Mouse (Mus musculus): ENCODE measurements around the gene Ugt1a7c. TPM values are rescaled to one million over a fixed set of nuclear protein-coding genes. Genes with fewer than 3 reads are reported as not detected.

The Ugt1a7c gene
- polyA plus RNA-seq, 1 experiment from 2014 or later, result 4.2 TPM

- WGBS, result 61% methylated on average over 4 of the region's 4 CpGs
- Histone ChIP-seq H3K4me3 (no peak overlapping the region), H3K4me2 (no peak overlapping the region), H3K27ac (no peak overlapping the region), H3K9me3 (peaks cover 70% of the 10 kb centered on the region), H3K4me1 (no peaks in the 10 kb centered on the region), H3K27me3 (no peaks in the 10 kb centered on the region), H3K9ac (no peak overlapping the region), H3K36me3 (no peaks in the 10 kb centered on the region)
- no peak for ATAC-seq (ENCODE audit: insufficient number of reproducible peaks, low FRiP score, low TSS enrichment, low read depth)
Observed at GRCm38 (mm10) chr1:88235894-88236415, 141.1 kb downstream of the Ugt1a7c start.

DNA sequence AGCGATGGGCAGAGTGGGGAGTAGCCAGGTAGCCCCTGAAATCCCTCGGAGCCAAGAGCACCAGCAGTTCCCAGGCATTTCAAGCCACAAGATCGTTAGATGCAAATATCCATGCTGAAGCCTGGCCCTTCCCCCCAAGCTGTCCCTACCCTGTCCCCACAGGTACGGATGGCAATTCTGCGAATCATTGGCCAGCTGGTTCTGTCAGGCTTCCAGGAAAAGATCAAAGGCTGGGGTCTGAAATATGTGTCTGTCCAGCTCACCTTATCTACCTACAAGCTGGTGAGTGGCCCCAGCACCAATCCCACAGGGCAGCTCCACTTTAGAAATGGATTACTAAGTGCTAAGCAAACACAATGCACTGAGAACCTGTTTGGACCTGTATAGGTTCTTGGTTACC, 142.4 kb downstream of the Ugt1a7c start:
- no peaks in the 10 kb centered on the region for H3K27me3 ChIP-seq
- H3K9me3 ChIP-seq, result peaks cover 60% of the 10 kb centered on the region
- 74% methylated on average over 5 of the region's 5 CpGs for WGBS
- no peaks in the 10 kb centered on the region for H3K36me3 ChIP-seq
- H3K4me3 ChIP-seq, result no peak overlapping the region
- no peak overlapping the region for H3K9ac ChIP-seq
- no peaks in the 10 kb centered on the region for H3K4me1 ChIP-seq
- H3K27ac ChIP-seq, result no peak overlapping the region
- no peak for ATAC-seq (ENCODE audit: insufficient number of reproducible peaks, low FRiP score, low TSS enrichment, low read depth)
- H3K4me2 ChIP-seq, result no peak overlapping the region

- ATAC-seq (ENCODE audit: insufficient number of reproducible peaks, low FRiP score, low TSS enrichment, low read depth), result no peak
- Histone ChIP-seq H3K9ac (no peak overlapping the region), H3K27ac (no peak overlapping the region), H3K9me3 (peaks cover 59% of the 10 kb centered on the region), H3K4me2 (no peak overlapping the region), H3K27me3 (no peaks in the 10 kb centered on the region), H3K4me3 (no peak overlapping the region), H3K36me3 (no peaks in the 10 kb centered on the region), H3K4me1 (no peaks in the 10 kb centered on the region)
- WGBS, result 77% methylated on average over 6 of the region's 6 CpGs
Observed at GRCm38 (mm10) chr1:88238771-88239170, 143.9 kb downstream of the Ugt1a7c start.

DNA sequence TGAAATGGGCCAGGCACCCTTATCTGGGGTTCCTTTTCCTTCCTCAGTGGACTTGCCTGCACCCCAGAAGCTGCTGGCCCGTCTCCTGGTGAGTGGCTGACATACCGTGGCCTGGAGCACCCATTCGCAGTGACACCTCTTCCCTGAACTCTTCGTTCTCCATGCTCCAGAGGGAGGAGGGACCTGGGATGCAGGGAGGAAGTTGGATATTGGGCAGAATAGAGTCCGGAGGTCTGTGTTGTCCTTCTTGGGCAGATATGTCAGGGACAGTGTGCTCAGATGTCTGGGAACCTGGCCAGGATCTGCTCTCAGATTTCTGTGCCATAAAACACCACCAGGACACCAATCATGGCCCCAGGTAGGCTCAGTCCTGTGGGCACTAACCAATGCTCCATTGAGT, 145.2 kb downstream of the Ugt1a7c start:
- Histone ChIP-seq H3K36me3 (no peaks in the 10 kb centered on the region), H3K27me3 (no peaks in the 10 kb centered on the region), H3K4me1 (no peaks in the 10 kb centered on the region), H3K9ac (no peak overlapping the region), H3K27ac (no peak overlapping the region), H3K4me3 (no peak overlapping the region), H3K9me3 (peaks cover 58% of the 10 kb centered on the region), H3K4me2 (no peak overlapping the region)
- 73% methylated on average over 5 of the region's 5 CpGs for WGBS
- ATAC-seq (ENCODE audit: insufficient number of reproducible peaks, low FRiP score, low TSS enrichment, low read depth), result no peak

DNA sequence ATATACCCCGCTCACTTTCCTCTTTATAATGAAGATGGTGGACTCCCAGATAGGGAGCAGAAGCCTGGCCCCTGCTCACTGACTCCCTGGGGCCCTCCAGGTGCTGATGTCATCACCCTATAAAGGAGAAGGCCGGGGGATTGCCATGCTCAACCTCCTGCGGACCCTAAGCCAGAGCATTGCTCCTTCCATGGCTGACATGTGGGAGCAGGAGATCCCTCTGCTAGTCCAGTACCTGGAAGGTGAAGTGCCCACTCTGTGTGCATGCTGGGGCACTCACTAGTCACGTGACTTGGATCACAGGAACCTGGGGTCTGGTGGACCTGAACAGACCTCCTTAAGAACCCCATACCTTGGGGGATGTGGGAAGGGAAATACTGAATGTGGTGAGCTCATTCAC, 145.7 kb downstream of the Ugt1a7c start:
- no peaks in the 10 kb centered on the region for H3K27me3 ChIP-seq
- H3K4me3 ChIP-seq, result no peak overlapping the region
- H3K4me1 ChIP-seq, result no peaks in the 10 kb centered on the region
- peaks cover 57% of the 10 kb centered on the region for H3K9me3 ChIP-seq
- no peak for ATAC-seq (ENCODE audit: insufficient number of reproducible peaks, low FRiP score, low TSS enrichment, low read depth)
- H3K36me3 ChIP-seq, result no peaks in the 10 kb centered on the region
- 71% methylated on average over 4 of the region's 4 CpGs for WGBS
- H3K27ac ChIP-seq, result no peak overlapping the region
- no peak overlapping the region for H3K4me2 ChIP-seq
- H3K9ac ChIP-seq, result no peak overlapping the region

DNA sequence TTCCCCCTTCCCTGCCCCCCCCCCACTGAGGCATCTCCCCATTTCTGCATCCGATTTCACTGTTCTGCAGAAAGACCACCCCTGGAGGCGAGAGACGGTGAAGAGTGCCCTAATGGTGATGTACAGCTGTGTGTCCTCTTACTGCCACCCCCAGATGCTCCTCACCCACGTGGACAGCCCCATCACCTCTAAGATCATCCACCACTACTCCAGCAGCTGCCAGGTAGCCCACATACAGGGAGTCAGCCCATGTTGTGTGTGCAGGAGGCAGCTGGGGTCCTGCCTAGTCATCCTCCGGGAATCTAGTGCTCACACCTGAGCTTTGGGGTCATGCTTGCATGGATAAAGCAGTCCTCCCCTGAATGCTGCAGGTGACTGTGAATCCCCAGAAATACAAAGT, 149.0 kb downstream of the Ugt1a7c start:
- Histone ChIP-seq H3K4me3 (no peak overlapping the region), H3K27me3 (no peaks in the 10 kb centered on the region), H3K4me2 (no peak overlapping the region), H3K9ac (no peak overlapping the region), H3K36me3 (no peaks in the 10 kb centered on the region), H3K4me1 (no peaks in the 10 kb centered on the region), H3K27ac (no peak overlapping the region), H3K9me3 (peaks cover 63% of the 10 kb centered on the region)
- no peak for ATAC-seq (ENCODE audit: insufficient number of reproducible peaks, low FRiP score, low TSS enrichment, low read depth)
- WGBS, result 64% methylated on average over 5 of the region's 5 CpGs

- peaks cover 62% of the 10 kb centered on the region for H3K9me3 ChIP-seq
- H3K27me3 ChIP-seq, result no peaks in the 10 kb centered on the region
- no peak overlapping the region for H3K4me2 ChIP-seq
- H3K36me3 ChIP-seq, result no peaks in the 10 kb centered on the region
- no peak for ATAC-seq (ENCODE audit: insufficient number of reproducible peaks, low FRiP score, low TSS enrichment, low read depth)
- H3K9ac ChIP-seq, result no peak overlapping the region
- 78% methylated on average over 6 of the region's 6 CpGs for WGBS
- H3K4me1 ChIP-seq, result no peaks in the 10 kb centered on the region
- H3K27ac ChIP-seq, result no peak overlapping the region
- H3K4me3 ChIP-seq, result no peak overlapping the region
Observed at GRCm38 (mm10) chr1:88245881-88246280, 151.0 kb downstream of the Ugt1a7c start.

GRCm38 (mm10) chr1:88246386-88246785, 151.5 kb downstream of the Ugt1a7c start:
- H3K9me3 ChIP-seq, result peaks cover 64% of the 10 kb centered on the region
- H3K4me1 ChIP-seq, result no peaks in the 10 kb centered on the region
- no peak overlapping the region for H3K4me3 ChIP-seq
- H3K27ac ChIP-seq, result no peak overlapping the region
- WGBS, result 48% methylated on average over 6 of the region's 6 CpGs
- no peak overlapping the region for H3K9ac ChIP-seq
- ATAC-seq (ENCODE audit: insufficient number of reproducible peaks, low FRiP score, low TSS enrichment, low read depth), result no peak
- no peaks in the 10 kb centered on the region for H3K36me3 ChIP-seq
- H3K4me2 ChIP-seq, result no peak overlapping the region
- no peaks in the 10 kb centered on the region for H3K27me3 ChIP-seq

DNA sequence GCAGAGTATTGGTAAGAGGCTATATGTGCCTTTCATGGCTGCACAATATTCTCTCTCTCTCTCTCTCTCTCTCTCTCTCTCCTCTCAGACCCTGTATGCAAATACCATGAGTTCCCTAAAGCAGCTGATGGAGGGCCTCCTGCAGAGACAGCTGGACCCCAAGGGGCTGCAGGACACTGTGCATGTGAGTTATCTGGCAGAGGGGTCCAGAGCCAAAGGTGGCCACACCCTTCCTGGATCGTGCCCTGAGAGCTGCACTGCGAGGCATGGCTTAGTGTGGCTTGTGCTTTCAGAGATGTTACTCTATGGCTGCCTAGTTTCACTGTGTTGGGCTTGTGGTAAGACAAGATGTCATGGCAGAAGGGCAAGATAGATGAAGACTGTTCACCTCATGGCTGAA, 152.8 kb downstream of the Ugt1a7c start:
- 46% methylated on average over 2 of the region's 2 CpGs for WGBS
- H3K9me3 ChIP-seq, result peaks cover 71% of the 10 kb centered on the region
- H3K4me1 ChIP-seq, result no peaks in the 10 kb centered on the region
- no peak overlapping the region for H3K9ac ChIP-seq
- no peak overlapping the region for H3K27ac ChIP-seq
- H3K4me3 ChIP-seq, result no peak overlapping the region
- H3K4me2 ChIP-seq, result no peak overlapping the region
- ATAC-seq (ENCODE audit: insufficient number of reproducible peaks, low FRiP score, low TSS enrichment, low read depth), result no peak
- no peaks in the 10 kb centered on the region for H3K36me3 ChIP-seq
- no peaks in the 10 kb centered on the region for H3K27me3 ChIP-seq

DNA sequence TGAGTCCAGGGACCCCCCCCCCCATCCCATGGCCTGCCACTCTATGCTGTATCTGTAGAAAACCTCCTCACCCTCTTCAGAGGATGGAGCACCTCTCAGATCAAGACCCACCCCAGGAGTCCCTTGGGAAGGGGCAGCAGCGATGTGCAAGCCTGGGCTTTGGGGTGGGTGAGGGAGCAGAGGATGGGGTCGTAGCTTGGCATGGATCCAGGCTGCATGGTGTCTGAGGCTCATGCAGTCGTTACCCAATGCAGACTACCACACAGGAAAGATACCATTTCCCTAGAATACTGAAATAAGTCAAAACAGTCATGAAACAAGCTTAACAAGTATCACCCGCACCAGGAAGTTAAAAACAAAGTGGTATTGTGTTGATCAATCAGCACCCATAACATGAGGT, 153.8 kb downstream of the Ugt1a7c start:
- H3K27me3 ChIP-seq, result no peaks in the 10 kb centered on the region
- no peak overlapping the region for H3K4me3 ChIP-seq
- H3K4me2 ChIP-seq, result no peak overlapping the region
- no peak overlapping the region for H3K9ac ChIP-seq
- ATAC-seq (ENCODE audit: insufficient number of reproducible peaks, low FRiP score, low TSS enrichment, low read depth), result 0 out of 2 replicates have a peak, but pooled peaks have one; percentile 3
- no peaks in the 10 kb centered on the region for H3K4me1 ChIP-seq
- H3K36me3 ChIP-seq, result no peaks in the 10 kb centered on the region
- H3K27ac ChIP-seq, result no peak overlapping the region
- H3K9me3 ChIP-seq, result peaks cover 68% of the 10 kb centered on the region
- WGBS, result 64% methylated on average over 4 of the region's 4 CpGs

DNA sequence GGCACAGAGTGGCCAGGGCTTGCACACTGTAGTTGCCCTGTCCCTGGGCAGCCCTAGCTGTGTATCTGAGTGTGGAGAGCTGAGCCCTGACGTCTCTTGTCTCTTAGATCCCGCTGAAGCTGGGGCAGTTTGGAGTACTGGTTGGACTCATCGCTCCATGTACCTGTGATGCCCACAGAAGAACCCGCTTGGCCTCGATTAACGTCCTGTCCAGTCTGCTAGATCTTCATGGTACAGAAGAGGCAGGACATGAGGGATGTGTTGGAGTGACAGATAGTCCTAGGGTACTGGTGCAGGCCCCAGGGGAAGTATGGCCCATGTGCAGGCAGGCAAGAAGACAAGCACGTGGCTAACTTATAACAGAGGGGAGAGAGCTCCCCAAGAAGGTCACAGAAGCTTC, 154.7 kb downstream of the Ugt1a7c start:
- H3K9ac ChIP-seq, result no peak overlapping the region
- WGBS, result 77% methylated on average over 7 of the region's 7 CpGs
- no peak for ATAC-seq (ENCODE audit: insufficient number of reproducible peaks, low FRiP score, low TSS enrichment, low read depth)
- no peak overlapping the region for H3K4me2 ChIP-seq
- H3K27ac ChIP-seq, result no peak overlapping the region
- no peaks in the 10 kb centered on the region for H3K4me1 ChIP-seq
- H3K9me3 ChIP-seq, result peaks cover 66% of the 10 kb centered on the region
- no peak overlapping the region for H3K4me3 ChIP-seq
- H3K36me3 ChIP-seq, result no peaks in the 10 kb centered on the region
- no peaks in the 10 kb centered on the region for H3K27me3 ChIP-seq

- 80% methylated on average over 5 of the region's 5 CpGs for WGBS
- Histone ChIP-seq H3K4me1 (no peaks in the 10 kb centered on the region), H3K9ac (no peak overlapping the region), H3K27me3 (no peaks in the 10 kb centered on the region), H3K9me3 (peaks cover 63% of the 10 kb centered on the region), H3K36me3 (no peaks in the 10 kb centered on the region), H3K4me3 (no peak overlapping the region), H3K4me2 (no peak overlapping the region), H3K27ac (no peak overlapping the region)
- no peak for ATAC-seq (ENCODE audit: insufficient number of reproducible peaks, low FRiP score, low TSS enrichment, low read depth)
Observed at GRCm38 (mm10) chr1:88250023-88250422, 155.2 kb downstream of the Ugt1a7c start.

DNA sequence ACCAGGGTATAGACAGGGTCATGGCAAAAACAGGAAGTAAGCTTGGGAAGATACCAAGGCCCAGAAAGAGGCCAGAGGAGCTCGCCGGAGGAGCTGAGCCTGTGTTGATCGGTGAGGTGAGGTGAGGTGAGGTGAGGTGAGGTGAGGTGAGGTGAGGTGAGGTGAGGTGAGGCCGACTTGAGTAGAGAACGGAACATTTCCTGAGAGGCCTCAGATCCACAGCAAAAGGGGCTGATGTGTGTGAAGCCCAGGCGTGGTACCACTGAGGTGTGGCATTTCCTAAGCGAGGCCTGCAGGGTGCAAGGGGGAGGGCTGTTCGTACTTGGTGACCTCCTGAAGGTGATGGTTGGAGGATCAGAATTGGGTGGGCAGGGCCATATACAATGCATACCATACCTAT, 158.2 kb downstream of the Ugt1a7c start:
- Histone ChIP-seq H3K4me1 (no peaks in the 10 kb centered on the region; the same call in 1 of the 2 replicates), H3K9me3 (peaks cover 44% of the 10 kb centered on the region)
- WGBS, result 70% methylated on average over 8 of the region's 8 CpGs

More for the DNA sequence above, 158.2 kb downstream of the Ugt1a7c start:
- Histone ChIP-seq H3K4me2 (no peak overlapping the region), H3K27me3 (no peaks in the 10 kb centered on the region), H3K4me3 (no peak overlapping the region), H3K9ac (no peak overlapping the region), H3K27ac (no peak overlapping the region), H3K36me3 (no peaks in the 10 kb centered on the region)
- no peak; the same call in 1 of the 2 replicates for ATAC-seq (ENCODE audit: insufficient number of reproducible peaks, low FRiP score, low TSS enrichment, low read depth)

All from limb, embryonic 15.5 days (tissue).